Mouse (Mus musculus) limb, embryonic 15.5 days (tissue): ENCODE data around the gene Crebbp. TPM values are rescaled to one million over a fixed set of nuclear protein-coding genes. Genes with fewer than 3 reads are reported as not detected.
"Not testable (repeated sequence)": the region's sequence is repeated elsewhere in the genome, so short reads cannot be mapped to it uniquely, and the experiment has no call there.

Source experiments
- ATAC-seq: fragments of 200-750 bp; cut with Nextera tagmentation; 2 replicates; pipeline ENCODE4 v1.8.0; 2017; ENCODE audit warnings: low read depth, moderate TSS enrichment; ENCODE audit not compliant: insufficient number of reproducible peaks, low FRiP score, low TSS enrichment
- H3K27ac ChIP-seq: fragments of 300-500 bp; sonication (generic); 2 replicates; pipeline ENCODE4 v1.5.1; 2015; ENCODE audit warnings: moderate library complexity, mild to moderate bottlenecking, inconsistent platforms
- H3K27me3 ChIP-seq: fragments of 300-500 bp; sonication (generic); 2 replicates; pipeline ENCODE4 v1.6.1; 2015; ENCODE audit warnings: inconsistent platforms
- H3K36me3 ChIP-seq: fragments of 300-500 bp; sonication (generic); 2 replicates; pipeline ENCODE4 v1.6.1; 2015; ENCODE audit warnings: inconsistent platforms
- H3K4me1 ChIP-seq: fragments of 300-500 bp; sonication (generic); 2 replicates; pipeline ENCODE4 v1.6.1; 2015; ENCODE audit warnings: inconsistent platforms
- H3K4me2 ChIP-seq: fragments of 300-500 bp; sonication (generic); 2 replicates; pipeline ENCODE4 v1.6.1; 2015; ENCODE audit warnings: mild to moderate bottlenecking, inconsistent platforms
- H3K4me3 ChIP-seq: fragments of 300-500 bp; sonication (generic); 2 replicates; pipeline ENCODE4 v1.5.1; 2015; ENCODE audit warnings: mild to moderate bottlenecking, inconsistent platforms
- H3K9ac ChIP-seq: fragments of 300-500 bp; sonication (generic); 2 replicates; pipeline ENCODE4 v1.6.1; 2015; ENCODE audit warnings: inconsistent platforms
- H3K9me3 ChIP-seq: fragments of 300-500 bp; sonication (generic); 2 replicates; pipeline ENCODE4 v1.6.1; 2016; ENCODE audit warnings: inconsistent platforms
- WGBS: fragments of 180-500 bp; shearing (Covaris S2); methylation state at CpG from one replicate; pipeline ENCODE4 v1.1.7; 2015; 5-methylcytosine and 5-hydroxymethylcytosine counted together
- polyA plus RNA-seq: library from polyadenylated mRNA; unstranded; fragments of >200 nt; fragmentation: Nextera tagmentation; extraction: Ambion mirVana; gene quantifications from 2 replicates; pipeline ENCODE4 v1.2.1, GENCODE M21; 2015

Crebbp gene
- polyA plus RNA-seq, result 31.3 and 35.9 TPM in 2 replicates

- Histone ChIP-seq H3K4me3 (peak within 1 kb of the TSS; percentile 91), H3K36me3 (no peaks in the 10 kb centered on the region), H3K4me1 (peaks cover 17% of the 10 kb centered on the region), H3K9me3 (no peaks in the 10 kb centered on the region), H3K9ac (peak within 1 kb of the TSS; percentile 97), H3K27me3 (no peaks in the 10 kb centered on the region), H3K4me2 (peak within 1 kb of the TSS; percentile 82), H3K27ac (peak within 1 kb of the TSS; percentile 99)
- WGBS, result under 1% methylated on average over 77 of the region's 92 CpGs
- ATAC-seq, result peak; percentile 88
Observed at GRCm38 (mm10) chr16:4213799-4214551, at the start of gene Crebbp. Crebbp (minus strand) TSS chr16:4213997.

- no peak for ATAC-seq
- H3K4me3 ChIP-seq, result no peak overlapping the region
Observed at GRCm38 (mm10) chr16:4263486-4263885, 49.7 kb upstream of the Crebbp start.

GRCm38 (mm10) chr16:4257546-4257945 is 43.7 kb upstream of the Crebbp start:
- WGBS, result 87% methylated on average over 2 of the region's 2 CpGs
- Histone ChIP-seq H3K4me2 (no peak overlapping the region), H3K4me3 (no peak overlapping the region), H3K9me3 (no peaks in the 10 kb centered on the region), H3K4me1 (no peaks in the 10 kb centered on the region), H3K27me3 (no peaks in the 10 kb centered on the region), H3K27ac (no peak overlapping the region), H3K9ac (no peak overlapping the region), H3K36me3 (no peaks in the 10 kb centered on the region)
- ATAC-seq, result no peak

More at GRCm38 (mm10) chr16:4263486-4263885, 49.7 kb upstream of the Crebbp start:
- Histone ChIP-seq H3K9ac (no peak overlapping the region), H3K36me3 (no peaks in the 10 kb centered on the region), H3K4me1 (peaks cover 11% of the 10 kb centered on the region), H3K27ac (no peak overlapping the region), H3K4me2 (no peak overlapping the region), H3K9me3 (no peaks in the 10 kb centered on the region), H3K27me3 (no peaks in the 10 kb centered on the region)
- 87% methylated on average over 3 of the region's 3 CpGs for WGBS

GRCm38 (mm10) chr16:4248791-4249190 is 35.0 kb upstream of the Crebbp start:
- no peaks in the 10 kb centered on the region for H3K4me1 ChIP-seq
- H3K4me3 ChIP-seq, result no peak overlapping the region
- no peak overlapping the region for H3K27ac ChIP-seq
- no peaks in the 10 kb centered on the region for H3K27me3 ChIP-seq
- no peak overlapping the region for H3K4me2 ChIP-seq
- no peaks in the 10 kb centered on the region for H3K36me3 ChIP-seq
- 77% methylated on average over 3 of the region's 3 CpGs for WGBS
- H3K9ac ChIP-seq, result no peak overlapping the region
- ATAC-seq, result no peak
- no peaks in the 10 kb centered on the region for H3K9me3 ChIP-seq

- WGBS, result 84% methylated on average over 1 of the region's 1 CpGs
- not testable (repeated sequence) for H3K4me2 ChIP-seq, H3K4me1 ChIP-seq, H3K9ac ChIP-seq, H3K27ac ChIP-seq, H3K27me3 ChIP-seq, H3K9me3 ChIP-seq, H3K36me3 ChIP-seq, ATAC-seq, H3K4me3 ChIP-seq
Observed at GRCm38 (mm10) chr16:4245241-4245640, 31.4 kb upstream of the Crebbp start.

- H3K4me1 ChIP-seq, result no peaks in the 10 kb centered on the region
- H3K4me2 ChIP-seq, result no peak overlapping the region
- H3K9ac ChIP-seq, result no peak overlapping the region
- 79% methylated on average over 4 of the region's 4 CpGs for WGBS
- no peaks in the 10 kb centered on the region for H3K36me3 ChIP-seq
- no peaks in the 10 kb centered on the region for H3K9me3 ChIP-seq
- ATAC-seq, result no peak
- no peak overlapping the region for H3K27ac ChIP-seq
- H3K4me3 ChIP-seq, result no peak overlapping the region
- no peaks in the 10 kb centered on the region for H3K27me3 ChIP-seq
Observed at GRCm38 (mm10) chr16:4236131-4236530, 22.3 kb upstream of the Crebbp start.

- Histone ChIP-seq H3K4me3 (no peak overlapping the region), H3K27me3 (no peaks in the 10 kb centered on the region), H3K4me2 (no peak overlapping the region), H3K9me3 (no peaks in the 10 kb centered on the region), H3K27ac (no peak overlapping the region), H3K36me3 (no peaks in the 10 kb centered on the region), H3K4me1 (no peaks in the 10 kb centered on the region), H3K9ac (no peak overlapping the region)
- no peak for ATAC-seq
Observed at GRCm38 (mm10) chr16:4235587-4235986, 21.8 kb upstream of the Crebbp start.

- H3K9me3 ChIP-seq, result no peaks in the 10 kb centered on the region
- H3K4me3 ChIP-seq, result no peak overlapping the region
- H3K4me1 ChIP-seq, result no peaks in the 10 kb centered on the region
- H3K9ac ChIP-seq, result no peak overlapping the region
- no peaks in the 10 kb centered on the region for H3K27me3 ChIP-seq
- H3K27ac ChIP-seq, result no peak overlapping the region
- H3K4me2 ChIP-seq, result no peak overlapping the region
- ATAC-seq, result no peak
- no peaks in the 10 kb centered on the region for H3K36me3 ChIP-seq
- WGBS, result 96% methylated on average over 2 of the region's 2 CpGs
Observed at GRCm38 (mm10) chr16:4225841-4226240, 12.0 kb upstream of the Crebbp start.

- Histone ChIP-seq H3K27me3 (no peaks in the 10 kb centered on the region), H3K36me3 (no peaks in the 10 kb centered on the region), H3K4me2 (peak overlapping the region; percentile 82), H3K27ac (no peak overlapping the region), H3K9me3 (no peaks in the 10 kb centered on the region), H3K9ac (peak overlapping the region; percentile 97), H3K4me3 (peak overlapping the region; percentile 91), H3K4me1 (peaks cover 14% of the 10 kb centered on the region)
- no peak for ATAC-seq
- WGBS, result 38% methylated on average over 10 of the region's 10 CpGs
Observed at GRCm38 (mm10) chr16:4214631-4215240, 939 bp upstream of the Crebbp start.

GRCm38 (mm10) chr16:4212963-4213798 is 616 bp downstream of the Crebbp start:
- peak overlapping the region; percentile 97 for H3K9ac ChIP-seq
- ATAC-seq, result peak; percentile 37; the same call in 1 of the 2 replicates
- H3K4me3 ChIP-seq, result peak overlapping the region; percentile 91
- H3K36me3 ChIP-seq, result peaks cover 2% of the 10 kb centered on the region; the same call in 1 of the 2 replicates
- WGBS, result under 1% methylated on average over 79 of the region's 128 CpGs
- H3K27me3 ChIP-seq, result no peaks in the 10 kb centered on the region
- peak overlapping the region; percentile 99 for H3K27ac ChIP-seq
- H3K4me1 ChIP-seq, result peaks cover 20% of the 10 kb centered on the region
- no peaks in the 10 kb centered on the region for H3K9me3 ChIP-seq
- peak overlapping the region; percentile 59 for H3K4me2 ChIP-seq

- 3% methylated on average over 23 of the region's 23 CpGs for WGBS
- Histone ChIP-seq H3K9ac (peak overlapping the region; percentile 97), H3K36me3 (peaks cover 2% of the 10 kb centered on the region; the same call in 1 of the 2 replicates), H3K4me1 (peaks cover 22% of the 10 kb centered on the region), H3K4me3 (peak overlapping the region; percentile 91), H3K4me2 (peak overlapping the region; percentile 59), H3K9me3 (no peaks in the 10 kb centered on the region), H3K27ac (peak overlapping the region; percentile 99; the same call in 1 of the 2 replicates), H3K27me3 (no peaks in the 10 kb centered on the region)
- no peak for ATAC-seq
Observed at GRCm38 (mm10) chr16:4212167-4212962, 1.4 kb downstream of the Crebbp start.
